Mouse (Mus musculus): Measurements from ENCODE around the gene Kcnh2.

GRCm38 (mm10) chr5:24350073-24350472, 1.3 kb downstream of the Kcnh2 start:
- TF ChIP-seq POLR2A (IDR thresholded peaks at IDR 0.05; ENCODE audit: extremely low read depth, insufficient read depth, low read length) (no peak), CTCF (IDR thresholded peaks at IDR 0.05; ENCODE audit: extremely low read depth, insufficient read depth, low read length) (no peak)

Data from cortical plate, adult 2 months (tissue).